Mouse (Mus musculus) common myeloid progenitor, adult 5-6 weeks (primary cell): ENCODE results near the gene Ifit2. TPM values are rescaled to one million over a fixed set of nuclear protein-coding genes. Genes with fewer than 3 reads are reported as not detected.
"Not testable (repeated sequence)": the region's sequence is repeated elsewhere in the genome, so short reads cannot be mapped to it uniquely, and the experiment has no call there.

Source experiments
- ATAC-seq: replicated peaks from 2 replicates; pipeline ENCODE4 v1.8.0; 2016; ENCODE audit warnings: low read depth, mild to moderate bottlenecking, moderate TSS enrichment, inconsistent platforms; ENCODE audit not compliant: poor library complexity, severe bottlenecking
- total RNA-seq: library from RNA; stranded (forward); fragments of 200-1000, 187-1606 nt; gene quantifications from 2 replicates; pipeline ENCODE4 v1.2.3, GENCODE M21; 2017

The Ifit2 gene
- total RNA-seq, 1 experiment from 2014 or later: 22.7 TPM

DNA sequence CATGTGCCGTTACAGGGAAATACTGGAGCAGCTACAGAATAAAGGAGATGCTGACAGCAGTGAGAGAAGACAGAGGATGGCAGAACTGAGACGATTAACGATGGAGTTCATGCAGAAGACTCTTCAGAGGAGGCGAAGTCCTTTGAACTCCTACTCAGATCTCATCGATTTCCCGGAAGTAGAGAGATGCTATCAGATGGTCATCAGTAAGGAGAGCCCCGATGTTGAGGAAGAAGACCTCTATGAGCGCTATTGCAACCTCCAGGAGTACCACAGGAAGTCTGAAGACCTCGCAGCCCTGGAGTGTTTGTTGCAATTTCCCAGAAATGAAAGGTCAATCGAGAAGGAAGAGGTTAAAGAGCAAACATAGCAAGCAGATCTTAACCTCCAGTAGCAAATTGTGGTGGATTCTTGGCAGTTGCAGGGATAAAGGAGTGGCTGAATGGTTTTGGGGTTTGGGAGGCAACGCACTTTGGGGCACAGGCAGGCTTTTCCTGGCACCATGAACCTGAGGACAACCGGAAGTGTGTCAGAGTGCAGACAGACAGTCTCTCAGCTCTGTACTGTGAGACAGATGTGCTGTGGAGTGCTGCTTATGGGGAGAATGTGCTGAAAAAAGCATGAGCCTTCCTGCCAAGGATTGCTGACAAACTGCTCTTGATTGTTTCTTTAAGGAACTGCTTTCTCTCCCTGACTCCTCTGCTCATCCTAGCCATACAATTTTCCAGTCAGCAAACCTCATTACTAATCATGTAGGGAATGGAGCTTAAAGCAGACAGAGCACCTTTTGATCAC lies 37.6 kb downstream of the Ifit2 start:
- ATAC-seq: not testable (repeated sequence)

DNA sequence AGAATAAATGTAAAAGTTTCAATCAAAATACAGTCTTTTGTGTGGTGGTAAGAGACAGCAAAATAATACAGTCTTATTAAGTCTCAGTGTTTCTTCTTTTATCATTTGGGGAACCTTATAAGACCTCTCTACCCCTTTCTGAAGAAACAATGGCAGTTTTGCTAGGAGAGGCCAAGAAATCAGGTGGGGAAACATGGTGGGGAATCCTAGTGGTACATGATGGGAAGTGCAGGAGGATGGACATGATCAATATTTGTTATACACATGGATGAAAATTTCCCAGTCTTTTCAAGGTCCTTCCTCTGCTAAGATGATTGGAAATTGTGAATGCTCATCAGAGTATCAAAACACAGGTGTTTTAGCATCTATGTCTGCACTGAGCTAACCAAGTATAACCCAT lies 38.5 kb downstream of the Ifit2 start:
- ATAC-seq: 0 out of 2 replicates have a peak, but pooled peaks have one; percentile 45

- no peak for ATAC-seq
These were observed 43.0 kb downstream of the Ifit2 start for GRCm38 (mm10) chr19:34593456-34593855.

DNA sequence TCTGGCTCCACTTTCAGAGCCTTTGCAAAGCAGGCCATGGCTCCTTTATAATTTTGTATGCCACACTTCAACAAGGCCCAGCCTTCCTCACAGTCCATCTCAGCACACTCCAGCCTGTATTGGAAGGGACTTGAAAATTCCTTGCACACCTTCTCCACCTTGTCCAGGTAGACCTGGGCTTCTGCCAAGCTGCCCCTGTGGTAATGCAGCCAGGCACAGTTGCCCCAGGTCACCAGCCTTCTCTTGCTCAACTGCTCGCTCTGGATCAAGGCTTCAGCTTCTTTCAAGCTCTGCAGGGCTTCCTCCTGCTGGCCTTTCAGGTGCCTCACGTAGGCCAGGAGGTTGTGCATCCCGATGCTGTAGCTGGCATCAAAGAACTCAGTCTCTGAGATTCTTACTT lies 44.0 kb downstream of the Ifit2 start:
- ATAC-seq: not testable (repeated sequence)

GRCm38 (mm10) chr19:34596811-34597210 lies 46.3 kb downstream of the Ifit2 start:
- ATAC-seq: no peak

DNA sequence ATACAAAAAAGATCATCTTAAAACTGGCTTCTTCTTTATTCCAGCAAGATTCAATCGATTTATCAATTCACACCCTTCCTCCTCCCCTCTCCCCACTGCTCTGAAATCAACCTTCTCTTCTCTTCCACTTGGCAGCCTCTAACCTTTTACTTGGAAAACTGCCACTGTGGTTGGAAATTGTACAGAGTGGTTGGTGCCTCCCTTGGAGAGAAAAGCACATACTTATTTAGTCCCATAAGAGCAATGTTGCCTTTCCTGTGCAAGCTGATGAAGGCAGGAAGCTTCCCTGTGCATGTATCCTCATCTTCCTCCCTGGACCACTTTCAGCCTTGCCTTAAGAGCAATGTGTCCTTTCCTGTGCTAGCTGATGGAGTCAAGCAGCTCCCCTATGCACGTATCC lies 47.8 kb downstream of the Ifit2 start:
- ATAC-seq: no peak

DNA sequence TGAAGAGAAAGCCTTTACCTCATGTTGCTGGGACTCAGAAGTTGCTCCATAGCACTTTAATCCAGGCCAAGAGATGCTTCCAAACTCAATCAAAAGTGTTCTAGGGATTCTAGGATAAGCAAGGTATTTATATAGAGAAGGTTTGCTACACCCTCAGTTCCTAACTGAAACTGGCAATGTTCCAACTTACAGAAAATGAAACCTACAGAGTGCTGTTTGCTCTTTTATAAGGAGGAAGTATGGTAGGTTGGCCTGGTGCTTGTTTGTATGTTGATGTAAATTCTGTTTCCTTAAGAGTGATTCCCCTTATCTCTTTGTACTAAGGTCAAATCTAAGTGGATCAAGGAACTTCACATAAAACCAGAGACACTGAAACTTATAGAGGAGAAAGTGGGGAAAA lies 48.8 kb downstream of the Ifit2 start:
- ATAC-seq: peak; percentile 55; the same call in 1 of the 2 replicates

GRCm38 (mm10) chr19:34601888-34602287 lies 51.4 kb downstream of the Ifit2 start, which contains the start of gene Ifit1bl1:
Gene Ifit1bl1 (minus strand): TSS chr19:34601956.
- peak; percentile 72 for ATAC-seq

DNA sequence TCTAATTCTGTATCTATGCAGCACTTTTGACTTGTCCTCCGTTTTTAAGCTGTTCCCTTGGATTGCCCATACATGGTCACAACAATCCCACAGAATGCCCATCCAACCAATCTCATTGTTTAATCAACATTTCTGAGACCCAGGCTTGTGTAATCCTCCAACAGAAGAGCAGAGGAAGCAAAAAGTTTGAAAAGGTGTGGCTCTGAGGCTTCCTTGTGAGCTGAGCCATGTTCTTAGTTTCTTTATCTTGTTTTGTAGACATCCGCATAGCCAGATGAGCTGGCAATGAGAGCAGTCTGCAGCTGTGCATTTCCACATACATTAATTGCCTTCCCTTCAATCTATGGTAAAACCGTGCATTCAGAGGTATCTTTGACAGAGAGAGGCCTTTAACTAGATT lies 55.0 kb downstream of the Ifit2 start:
- ATAC-seq: no peak

DNA sequence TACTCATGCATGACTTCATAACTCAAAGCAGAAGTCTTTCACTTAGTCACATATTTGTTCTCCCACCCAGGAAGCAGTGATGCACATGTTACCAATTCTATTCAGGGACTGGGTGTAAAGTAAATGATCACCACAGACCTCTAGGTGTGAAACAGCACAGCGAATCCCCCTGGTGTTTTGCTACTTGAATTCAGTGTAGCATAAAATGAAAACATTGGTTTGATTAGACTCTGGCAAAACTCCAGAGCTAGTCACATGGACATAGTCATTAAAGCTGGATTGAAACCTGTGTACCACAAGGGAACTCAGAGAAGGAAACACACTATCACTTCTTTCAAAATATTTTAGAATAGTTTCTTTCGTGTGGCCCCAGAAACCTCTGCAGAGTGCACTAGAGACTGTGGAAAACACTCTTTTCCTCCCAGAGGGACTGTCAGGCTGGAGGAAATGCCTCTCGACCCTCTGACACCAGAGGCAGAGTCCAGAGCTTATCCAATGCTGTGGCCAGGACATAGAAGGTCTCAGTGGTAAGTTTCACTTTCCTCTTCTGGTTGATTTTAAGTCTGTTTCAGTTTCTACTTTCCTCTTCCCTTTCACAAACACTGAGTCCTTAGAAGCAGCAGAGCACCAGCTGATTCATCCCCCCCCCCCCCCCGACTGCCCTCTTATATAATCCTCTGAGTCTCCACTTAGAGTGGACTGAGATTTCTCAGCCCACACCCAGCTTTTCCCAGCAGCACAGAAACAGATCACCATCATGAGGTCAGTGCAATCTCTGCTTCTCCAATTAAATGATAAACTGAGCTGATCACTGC lies 57.0 kb downstream of the Ifit2 start, which contains the start of gene Ifit3b:
TSS of gene Ifit3b (plus strand) at position 734 of the 815 bp plus-strand sequence.
- ATAC-seq: peak; percentile 91

DNA sequence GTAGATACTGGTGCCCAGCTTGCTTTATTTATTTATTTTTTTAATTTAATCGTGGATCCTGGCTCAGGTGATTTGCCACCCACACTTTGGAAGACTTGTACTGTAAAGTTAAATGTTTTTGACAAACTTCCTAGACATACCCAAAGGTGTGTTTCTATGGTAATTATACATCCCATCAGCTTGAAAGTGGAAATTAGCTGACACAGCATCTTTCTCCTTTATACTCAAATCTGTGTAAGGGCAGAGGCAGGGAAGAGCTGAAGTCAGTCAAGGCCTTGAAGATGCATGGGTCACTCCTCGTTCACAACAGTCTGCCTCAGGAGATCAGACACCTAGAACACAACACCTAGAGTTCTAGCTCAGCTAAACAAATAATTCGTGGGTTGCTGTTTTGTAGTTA lies 59.6 kb downstream of the Ifit2 start:
- not testable (repeated sequence) for ATAC-seq

DNA sequence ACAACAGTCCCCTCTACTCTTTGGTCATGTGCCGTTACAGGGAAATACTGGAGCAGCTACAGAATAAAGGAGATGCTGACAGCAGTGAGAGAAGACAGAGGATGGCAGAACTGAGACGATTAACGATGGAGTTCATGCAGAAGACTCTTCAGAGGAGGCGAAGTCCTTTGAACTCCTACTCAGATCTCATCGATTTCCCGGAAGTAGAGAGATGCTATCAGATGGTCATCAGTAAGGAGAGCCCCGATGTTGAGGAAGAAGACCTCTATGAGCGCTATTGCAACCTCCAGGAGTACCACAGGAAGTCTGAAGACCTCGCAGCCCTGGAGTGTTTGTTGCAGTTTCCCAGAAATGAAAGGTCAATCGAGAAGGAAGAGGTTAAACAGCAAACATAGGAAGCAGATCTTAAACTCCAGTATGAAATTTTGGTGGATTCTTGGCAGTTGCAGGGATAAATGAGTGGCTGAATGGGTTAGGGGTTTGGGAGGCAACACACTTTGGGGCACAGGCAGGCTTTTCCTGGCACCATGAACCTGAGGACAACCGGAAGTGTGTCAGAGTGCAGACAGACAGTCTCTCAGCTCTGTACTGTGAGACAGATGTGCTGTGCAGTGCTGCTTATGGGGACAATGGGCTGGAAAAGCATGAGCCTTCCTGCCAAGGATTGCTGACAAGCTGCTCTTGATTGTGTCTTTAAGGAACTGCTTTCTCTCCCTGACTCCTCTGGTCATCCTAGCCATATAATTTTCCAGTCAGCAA lies 61.9 kb downstream of the Ifit2 start:
- ATAC-seq: not testable (repeated sequence)

DNA sequence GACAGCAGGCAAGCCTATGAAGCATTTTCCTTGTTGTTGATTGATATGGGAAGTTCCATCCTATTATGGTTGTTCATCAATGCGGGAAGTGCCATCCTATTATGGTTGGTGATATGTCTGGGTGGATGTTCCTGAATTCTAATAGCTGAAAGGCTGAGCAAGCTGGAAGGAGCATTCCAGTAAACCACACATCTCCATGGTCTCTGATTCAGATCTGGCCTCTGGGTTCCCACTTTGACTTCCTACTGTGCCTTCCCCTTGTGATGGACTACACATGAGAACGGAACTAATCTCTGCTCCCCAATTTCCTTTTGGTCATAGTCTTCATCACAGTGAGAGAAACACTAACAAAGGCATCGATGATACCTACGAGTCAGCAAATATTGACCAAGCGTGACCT lies 70.4 kb downstream of the Ifit2 start:
- ATAC-seq: no peak

DNA sequence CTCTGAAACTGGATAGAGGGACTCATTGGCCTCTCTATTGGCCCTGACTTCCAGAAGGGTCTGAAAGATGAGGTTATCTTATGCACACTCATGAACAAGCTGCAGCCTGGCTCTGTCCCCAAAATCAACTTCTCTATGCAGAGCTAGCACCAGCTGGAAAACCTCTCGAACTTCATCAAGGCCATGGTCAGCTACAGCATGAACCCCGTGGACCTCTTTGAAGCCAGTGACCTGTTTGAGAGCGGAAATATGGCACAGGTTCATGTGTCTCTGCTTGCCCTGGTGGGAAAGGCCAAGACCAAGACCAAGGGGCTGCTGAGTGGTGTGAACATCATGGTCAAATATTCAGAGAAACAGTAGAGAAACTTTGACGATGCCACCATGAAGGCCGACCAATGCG lies 73.3 kb downstream of the Ifit2 start:
- ATAC-seq: no peak

DNA sequence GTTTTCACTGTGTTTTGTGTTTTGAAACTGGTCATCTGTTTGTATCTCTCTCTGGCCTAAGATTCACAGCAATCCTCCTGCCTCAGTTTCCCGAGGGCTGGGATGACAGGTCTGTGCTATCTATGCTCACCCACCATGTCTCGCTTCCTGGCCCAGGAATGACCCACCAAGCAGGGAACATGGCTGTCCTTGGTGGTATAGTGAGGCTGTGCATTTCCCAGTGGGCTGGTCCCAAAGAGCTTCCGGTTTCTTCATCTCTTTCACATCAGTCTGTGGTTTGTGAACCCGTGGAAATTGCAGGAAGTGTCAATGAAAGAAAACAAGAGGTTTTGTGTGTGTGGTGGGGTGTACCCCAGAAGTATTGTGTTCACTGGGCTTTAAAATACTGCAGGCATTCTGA lies 74.2 kb downstream of the Ifit2 start:
- ATAC-seq: no peak

Other genes with a start within 250 kb of the Ifit2 start
- 0.09 TPM in 1 of 2 replicates, not detected in the other for gene Ch25h, start 75.5 kb upstream of the Ifit2 start, total RNA-seq
- gene Lipa, start 23.2 kb upstream of the Ifit2 start, total RNA-seq: 21.6 and 22.7 TPM in 2 replicates
- gene Ifit3, start 32.8 kb downstream of the Ifit2 start, total RNA-seq: 1.6 TPM in 1 of 2 replicates, not detected in the other
- gene Ifit1bl1, start 51.3 kb downstream of the Ifit2 start, total RNA-seq: not detected in 2 replicates
- gene Ifit3b, start 57.3 kb downstream of the Ifit2 start, total RNA-seq: not detected in 2 replicates
- 1.6 TPM in 1 of 2 replicates, not detected in the other for gene Ifit1bl2, start 90.0 kb downstream of the Ifit2 start, total RNA-seq
- 0.15 and 1.7 TPM in 2 replicates for gene Ifit1, start 90.2 kb downstream of the Ifit2 start, total RNA-seq
- 0.18 TPM in 1 of 2 replicates, not detected in the other for gene Slc16a12, start 196.6 kb downstream of the Ifit2 start, total RNA-seq